Mouse (Mus musculus): ENCODE measurements around the gene Prtn3. TPM values are rescaled to one million over a fixed set of nuclear protein-coding genes. Genes with fewer than 3 reads are reported as not detected.

Gene Prtn3
- polyA plus RNA-seq (2012; rRNA removed), result 3.6 and 5.0 TPM in 2 replicates

DNA sequence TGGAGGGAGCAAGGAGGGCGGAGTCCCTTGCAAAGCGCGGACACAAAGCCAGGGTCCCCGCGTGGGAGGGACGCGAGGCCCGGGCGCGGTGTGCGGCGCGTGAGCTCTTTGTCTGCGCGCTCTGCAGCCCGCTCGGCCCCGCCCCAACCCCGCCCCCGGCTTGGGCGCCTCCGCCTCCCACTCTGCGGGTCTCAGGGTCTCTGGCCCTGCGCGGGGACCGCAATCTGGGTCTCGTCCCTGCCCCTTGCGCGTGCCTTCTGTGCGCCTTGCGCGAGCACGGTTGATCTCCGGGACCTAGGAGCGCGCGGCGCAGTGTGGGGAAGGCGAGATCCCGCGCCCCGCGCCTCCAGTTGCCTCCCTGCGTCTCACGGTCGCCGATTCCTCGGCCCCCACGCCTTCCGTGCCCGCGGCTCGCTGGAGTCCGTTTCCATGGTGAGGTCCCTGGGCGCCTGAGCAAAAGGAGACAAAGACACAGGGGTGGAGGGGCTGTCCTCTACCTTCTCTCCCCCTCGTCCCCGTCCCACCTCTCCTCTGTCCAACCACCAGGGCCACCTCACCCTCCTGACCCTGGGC is at the start of gene Prtn3, which contains the start of gene Plppr3:
Gene Prtn3, plus strand, starts transcription at position 187 of the 573 bp plus-strand sequence.
Gene Plppr3, minus strand, starts transcription at position 345 of the 573 bp plus-strand sequence.
- H3K4me3 ChIP-seq (replicated peaks; ENCODE audit: extremely low read depth, low read depth, low read length), result peak within 1 kb of the TSS; percentile 57
- WGBS, result 2% methylated on average over 57 of the region's 57 CpGs
- no peak for DNase-seq
- H3K4me1 ChIP-seq (ENCODE audit: control insufficient read depth, insufficient read depth, low read length), result peaks cover 7% of the 10 kb centered on the region
- TF ChIP-seq POLR2A (IDR thresholded peaks at IDR 0.05; ENCODE audit: borderline replicate concordance, extremely low read depth, low read depth, low read length), result no peak
- TF ChIP-seq CTCF (IDR thresholded peaks at IDR 0.05; ENCODE audit: insufficient read depth, low read length), result no peak

DNA sequence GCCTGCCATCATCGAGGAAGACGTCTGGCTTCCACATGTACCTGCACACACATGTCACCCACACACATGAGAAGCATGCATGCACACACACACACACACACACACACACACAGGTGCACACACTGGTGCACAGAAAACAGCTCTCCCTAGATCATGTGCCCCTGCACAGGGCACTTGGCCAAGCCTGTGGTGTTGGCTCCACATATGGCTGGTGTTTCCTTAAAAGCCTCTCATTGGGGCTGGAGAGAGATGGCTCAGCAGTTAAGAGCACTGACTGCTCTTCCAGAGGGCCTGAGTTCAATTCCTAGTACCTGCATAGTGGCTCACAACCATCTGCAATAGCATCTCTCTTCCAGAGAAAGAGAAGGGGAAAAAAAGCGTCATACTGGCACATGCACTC is 42.7 kb upstream of the Prtn3 start:
- Histone ChIP-seq H3K4me3 (replicated peaks; ENCODE audit: extremely low read depth, low read depth, low read length) (no peak overlapping the region), H3K4me1 (ENCODE audit: control insufficient read depth, insufficient read depth, low read length) (no peaks in the 10 kb centered on the region)
- no peak for DNase-seq
- TF ChIP-seq POLR2A (IDR thresholded peaks at IDR 0.05; ENCODE audit: borderline replicate concordance, extremely low read depth, low read depth, low read length) (no peak), CTCF (IDR thresholded peaks at IDR 0.05; ENCODE audit: insufficient read depth, low read length) (no peak)
- 87% methylated on average over 3 of the region's 3 CpGs for WGBS

DNA sequence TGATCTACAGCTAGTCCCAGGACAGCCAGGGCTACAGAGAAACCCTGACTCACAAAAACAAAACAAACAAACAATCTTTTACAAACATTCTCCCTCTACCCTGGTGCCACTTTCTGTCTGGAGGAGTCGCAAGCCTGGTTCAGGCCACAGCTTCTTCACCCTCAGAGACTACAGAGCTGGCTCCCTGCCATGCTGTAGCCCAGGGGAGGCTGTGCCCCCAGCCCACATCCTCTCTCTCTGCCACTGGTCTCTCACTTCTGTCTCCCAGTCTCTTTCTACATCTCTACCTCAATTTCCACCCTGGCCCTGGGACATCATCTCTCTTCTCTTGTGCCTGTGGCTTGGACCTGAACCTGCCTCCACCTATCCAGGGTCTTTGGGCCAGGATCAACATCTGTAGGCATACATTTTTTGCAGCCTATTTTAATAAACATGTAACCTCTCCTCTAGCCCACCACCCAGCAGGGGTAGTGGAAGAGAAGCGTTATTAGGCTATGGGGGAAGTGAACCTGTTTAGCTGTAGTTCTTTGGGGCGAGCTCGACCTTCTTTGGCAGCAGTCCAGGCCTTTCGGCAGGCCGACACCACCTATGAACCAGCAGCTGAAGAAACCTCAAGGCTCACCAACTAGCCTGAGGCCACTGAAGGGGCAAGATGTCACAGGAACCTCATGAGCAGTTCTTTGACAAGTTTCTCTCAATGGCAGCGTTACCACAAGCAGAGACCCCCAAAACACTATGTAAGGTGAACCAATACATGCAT is 42.1 kb upstream of the Prtn3 start:
- 53% methylated on average over 7 of the region's 7 CpGs for WGBS

DNA sequence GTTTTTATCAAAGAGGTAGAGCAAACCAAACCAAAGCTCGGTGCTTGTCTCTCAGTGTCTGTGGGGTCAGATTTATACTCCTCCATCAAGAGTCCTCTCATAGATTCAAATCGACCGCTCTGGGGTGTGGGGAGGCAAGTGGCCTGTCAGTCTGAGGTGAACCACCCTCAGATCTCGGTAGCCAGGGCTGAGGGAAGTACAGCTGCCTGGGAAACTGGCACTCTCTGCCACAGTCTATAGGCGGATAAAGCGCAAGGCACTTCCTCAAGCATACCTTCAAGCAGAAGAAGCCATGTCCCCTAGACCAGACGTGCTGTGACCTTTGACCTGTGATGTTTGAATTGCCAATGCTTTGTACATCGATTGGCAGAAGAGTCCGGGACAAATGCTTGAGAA is 41.5 kb upstream of the Prtn3 start:
- WGBS, result 73% methylated on average over 9 of the region's 9 CpGs

More for the DNA sequence above, 42.1 kb upstream of the Prtn3 start:
- Histone ChIP-seq H3K4me3 (replicated peaks; ENCODE audit: extremely low read depth, low read depth, low read length) (no peak overlapping the region), H3K4me1 (ENCODE audit: control insufficient read depth, insufficient read depth, low read length) (no peaks in the 10 kb centered on the region)
- TF ChIP-seq POLR2A (IDR thresholded peaks at IDR 0.05; ENCODE audit: borderline replicate concordance, extremely low read depth, low read depth, low read length), result no peak
- no peak for TF ChIP-seq CTCF (IDR thresholded peaks at IDR 0.05; ENCODE audit: insufficient read depth, low read length)
- no peak for DNase-seq

DNA sequence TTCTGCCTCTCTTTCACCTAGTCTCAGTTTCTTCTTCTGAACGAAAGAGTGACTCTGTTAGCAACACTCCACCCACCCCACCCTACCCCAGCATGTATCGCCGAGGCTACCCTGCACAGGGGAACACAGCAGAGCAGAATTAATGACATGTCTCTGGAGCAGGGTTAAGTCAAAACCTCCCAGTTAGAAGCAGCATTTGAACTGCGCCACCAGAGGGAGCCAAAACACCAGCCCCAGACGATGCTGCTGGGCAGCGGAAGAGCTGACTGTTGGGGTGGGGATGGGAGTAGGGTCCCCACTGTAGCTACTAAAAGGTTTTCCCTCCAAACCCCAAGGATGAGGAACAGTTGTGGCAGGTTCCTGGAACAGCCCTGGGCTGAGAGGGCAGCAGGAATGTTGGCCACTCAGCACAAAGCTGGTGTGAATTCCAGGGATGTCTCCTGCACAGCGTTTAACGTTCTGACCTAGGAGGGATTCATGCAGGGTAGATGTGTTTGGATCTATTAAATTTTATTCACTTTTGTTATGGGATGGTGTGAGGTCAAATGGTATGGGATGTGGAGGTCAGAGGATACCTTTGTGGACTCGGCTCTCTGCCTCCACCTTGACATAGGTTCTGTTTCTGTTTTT is 39.4 kb upstream of the Prtn3 start:
- Histone ChIP-seq H3K4me1 (ENCODE audit: control insufficient read depth, insufficient read depth, low read length) (peaks cover 3% of the 10 kb centered on the region; the same call in 1 of the 2 replicates), H3K4me3 (replicated peaks; ENCODE audit: extremely low read depth, low read depth, low read length) (no peak overlapping the region)
- DNase-seq, result peak; percentile 79
- WGBS, result 19% methylated on average over 9 of the region's 9 CpGs
- TF ChIP-seq CTCF (IDR thresholded peaks at IDR 0.05; ENCODE audit: insufficient read depth, low read length) (peak; percentile 92), POLR2A (IDR thresholded peaks at IDR 0.05; ENCODE audit: borderline replicate concordance, extremely low read depth, low read depth, low read length) (no peak)

More for the DNA sequence above, 41.5 kb upstream of the Prtn3 start:
- H3K4me3 ChIP-seq (replicated peaks; ENCODE audit: extremely low read depth, low read depth, low read length), result no peak overlapping the region
- no peaks in the 10 kb centered on the region for H3K4me1 ChIP-seq (ENCODE audit: control insufficient read depth, insufficient read depth, low read length)
- no peak for DNase-seq
- TF ChIP-seq POLR2A (IDR thresholded peaks at IDR 0.05; ENCODE audit: borderline replicate concordance, extremely low read depth, low read depth, low read length), result no peak

DNA sequence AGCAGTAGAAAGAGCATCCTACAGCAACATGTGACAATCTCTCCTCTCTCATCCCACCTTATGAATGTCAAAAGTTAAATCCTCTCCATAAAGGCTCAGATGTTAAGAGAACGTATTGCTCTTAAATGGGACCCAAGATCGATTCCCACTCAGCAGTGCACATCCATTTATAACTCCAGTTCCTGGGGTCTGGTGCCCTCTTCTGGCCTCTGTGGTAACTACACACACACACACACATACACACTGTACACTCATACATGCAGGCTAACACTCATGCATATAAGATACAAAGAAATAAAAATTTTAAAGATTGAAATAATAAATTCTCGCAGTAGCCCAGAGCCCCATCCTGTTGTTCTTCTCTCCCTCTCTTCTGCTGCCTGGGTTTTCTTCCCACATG is 37.4 kb upstream of the Prtn3 start:
- Histone ChIP-seq H3K4me1 (ENCODE audit: control insufficient read depth, insufficient read depth, low read length) (peaks cover 6% of the 10 kb centered on the region), H3K4me3 (replicated peaks; ENCODE audit: extremely low read depth, low read depth, low read length) (no peak overlapping the region)
- 97% methylated on average over 3 of the region's 3 CpGs for WGBS
- TF ChIP-seq POLR2A (IDR thresholded peaks at IDR 0.05; ENCODE audit: borderline replicate concordance, extremely low read depth, low read depth, low read length) (no peak), CTCF (IDR thresholded peaks at IDR 0.05; ENCODE audit: insufficient read depth, low read length) (no peak)
- no peak for DNase-seq

DNA sequence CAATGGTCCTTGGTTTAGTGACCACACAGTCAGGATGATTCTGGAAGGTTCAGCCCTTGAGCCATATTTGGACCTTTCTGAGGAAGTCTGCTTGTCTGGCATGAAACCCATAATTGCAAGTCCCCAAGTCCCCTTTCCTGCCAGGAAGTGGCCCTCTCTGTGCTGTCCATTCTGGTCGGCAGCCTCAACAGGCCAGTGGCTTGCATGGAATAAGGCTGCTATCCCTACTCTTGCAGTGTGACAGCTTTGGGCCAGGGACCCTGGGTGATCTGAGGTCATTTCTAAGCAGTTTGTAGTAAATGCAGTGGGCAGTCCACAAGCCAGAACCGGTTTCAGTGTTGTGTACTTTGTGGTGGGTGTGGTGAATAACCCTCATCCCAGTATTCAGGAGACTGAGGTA is 36.1 kb upstream of the Prtn3 start:
- TF ChIP-seq CTCF (IDR thresholded peaks at IDR 0.05; ENCODE audit: insufficient read depth, low read length) (no peak), POLR2A (IDR thresholded peaks at IDR 0.05; ENCODE audit: borderline replicate concordance, extremely low read depth, low read depth, low read length) (no peak)
- 27% methylated on average over 2 of the region's 2 CpGs for WGBS
- DNase-seq, result no peak
- Histone ChIP-seq H3K4me3 (replicated peaks; ENCODE audit: extremely low read depth, low read depth, low read length) (no peak overlapping the region), H3K4me1 (ENCODE audit: control insufficient read depth, insufficient read depth, low read length) (peaks cover 6% of the 10 kb centered on the region)

DNA sequence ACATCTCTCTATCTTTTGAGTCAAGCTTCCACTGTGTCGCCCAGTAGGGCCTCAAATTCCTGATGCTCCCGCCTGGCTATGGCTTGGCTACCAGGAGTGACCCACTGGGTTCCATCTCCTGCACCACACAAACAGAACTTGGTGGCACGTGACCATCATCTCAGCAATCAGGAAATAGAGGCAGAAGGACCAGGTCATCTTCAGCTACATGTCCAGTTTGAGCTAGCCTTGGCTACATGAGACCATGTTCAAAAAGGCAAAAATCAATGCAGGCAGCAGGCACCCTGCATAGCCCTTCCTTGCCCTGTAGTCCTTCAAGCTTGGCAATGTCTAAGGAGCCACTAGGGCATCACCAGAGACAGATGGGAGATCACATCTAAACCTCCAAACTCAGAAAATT is 34.2 kb upstream of the Prtn3 start:
- H3K4me1 ChIP-seq (ENCODE audit: control insufficient read depth, insufficient read depth, low read length), result peaks cover 6% of the 10 kb centered on the region
- 94% methylated on average over 3 of the region's 3 CpGs for WGBS
- H3K4me3 ChIP-seq (replicated peaks; ENCODE audit: extremely low read depth, low read depth, low read length), result no peak overlapping the region
- TF ChIP-seq CTCF (IDR thresholded peaks at IDR 0.05; ENCODE audit: insufficient read depth, low read length) (no peak), POLR2A (IDR thresholded peaks at IDR 0.05; ENCODE audit: borderline replicate concordance, extremely low read depth, low read depth, low read length) (no peak)
- no peak for DNase-seq

DNA sequence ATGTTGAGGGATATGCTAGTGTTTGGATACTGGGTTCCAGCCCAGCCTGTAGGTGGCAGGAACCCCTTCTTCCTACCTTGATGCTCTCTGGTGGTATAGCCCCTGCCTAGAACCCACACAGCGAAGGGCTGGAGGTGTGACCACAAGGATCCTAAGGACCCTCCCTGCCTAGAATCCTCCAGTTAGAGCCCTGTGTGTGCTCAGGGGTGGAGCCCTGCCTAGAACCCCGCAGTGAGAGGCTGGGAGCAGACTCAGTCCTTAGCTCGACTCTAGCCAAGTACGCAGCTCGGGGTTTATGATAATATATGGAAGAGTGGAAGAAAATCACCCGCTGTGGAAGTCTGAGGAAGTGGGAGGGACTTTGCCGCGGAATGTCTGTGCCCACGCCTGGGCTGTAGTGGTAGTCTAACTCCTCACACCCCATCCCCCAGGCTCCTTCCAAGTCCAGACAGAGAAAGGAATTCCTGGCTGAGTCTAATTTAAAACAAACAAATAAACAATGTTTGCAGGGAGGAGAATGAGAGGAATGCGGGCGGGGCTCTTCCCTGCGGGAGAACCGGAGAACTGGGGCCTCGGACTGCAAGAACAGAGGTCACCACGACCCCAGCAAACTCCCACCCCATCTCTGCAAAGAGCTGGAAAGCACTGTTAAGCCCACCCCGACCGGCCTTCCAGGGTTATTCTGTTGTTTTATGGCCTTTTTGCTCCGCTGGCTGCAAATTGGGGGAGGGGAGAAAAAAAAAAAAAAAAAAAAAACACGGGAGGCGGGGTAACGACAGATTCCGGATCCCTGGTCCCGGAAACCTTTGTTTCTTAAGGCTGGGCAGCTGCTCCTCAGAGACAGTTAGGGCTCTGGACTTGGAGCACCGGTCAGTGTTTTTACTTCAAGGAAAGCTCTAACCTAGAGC is 33.4 kb upstream of the Prtn3 start:
- peaks cover 6% of the 10 kb centered on the region for H3K4me1 ChIP-seq (ENCODE audit: control insufficient read depth, insufficient read depth, low read length)
- TF ChIP-seq CTCF (IDR thresholded peaks at IDR 0.05; ENCODE audit: insufficient read depth, low read length) (0 out of 2 replicates have a peak, but pooled peaks have one; percentile 11), POLR2A (IDR thresholded peaks at IDR 0.05; ENCODE audit: borderline replicate concordance, extremely low read depth, low read depth, low read length) (peak; percentile 77; the same call in 1 of the 2 replicates)
- WGBS, result 1% methylated on average over 24 of the region's 24 CpGs
- peak; percentile 74 for DNase-seq
- peak overlapping the region; percentile 76 for H3K4me3 ChIP-seq (replicated peaks; ENCODE audit: extremely low read depth, low read depth, low read length)
